Mouse (Mus musculus): ENCODE results near the gene Slc30a5. TPM values are rescaled to one million over a fixed set of nuclear protein-coding genes. Genes with fewer than 3 reads are reported as not detected.

The Slc30a5 gene
- total RNA-seq, 2 experiments from 2014 or later: 28.9 to 32.2 TPM

- DNase-seq: peak; percentile 82 to 90
- intact Hi-C loops (cut with DNase I): no loop called here
These were observed 57.8 kb downstream of the Slc30a5 start, which contains the start of gene Cenph for GRCm38 (mm10) chr13:100775252-100776055. Gene Cenph (minus strand): TSS chr13:100775899.

- no peak for DNase-seq
- intact Hi-C loops (cut with DNase I): no loop called here
These were observed 58.5 kb downstream of the Slc30a5 start for GRCm38 (mm10) chr13:100774704-100775103.

GRCm38 (mm10) chr13:100755329-100755728, 77.9 kb downstream of the Slc30a5 start:
- DNase-seq: peak; percentile 29 to 38

GRCm38 (mm10) chr13:100754186-100754585, 79.0 kb downstream of the Slc30a5 start:
- DNase-seq: no peak
- intact Hi-C loops (cut with DNase I): no loop called here

More at GRCm38 (mm10) chr13:100755329-100755728, 77.9 kb downstream of the Slc30a5 start:
- intact Hi-C loops (cut with DNase I): no loop called here

GRCm38 (mm10) chr13:100753011-100753410, 80.2 kb downstream of the Slc30a5 start:
- intact Hi-C loops (cut with DNase I): no loop called here
- no peak for DNase-seq

Other genes with a start within 250 kb of the Slc30a5 start
- gene Marveld2, start 216.5 kb downstream of the Slc30a5 start, total RNA-seq (2021): 1 to 10 TPM; 1.1 to 1.4 TPM
- gene Ak6, start 182.4 kb downstream of the Slc30a5 start, total RNA-seq (2021): 10 to 100 TPM; 77.7 to 78.5 TPM
- 10 to 100 TPM; 19.9 to 20.2 TPM for gene Rad17, start 182.4 kb downstream of the Slc30a5 start, total RNA-seq (2021)
- gene Taf9, start 181.8 kb downstream of the Slc30a5 start, total RNA-seq (2021): 10 to 100 TPM; 14.7 to 16.8 TPM
- gene Ccdc125, start 163.7 kb downstream of the Slc30a5 start, total RNA-seq (2021): 1 to 10 TPM; 1.5 to 2.0 TPM
- gene Cdk7, start 102.5 kb downstream of the Slc30a5 start, total RNA-seq (2021): 10 to 100 TPM; 29.5 to 34.8 TPM
- 100 to 1,000 TPM; 163 to 174 TPM for gene Mrps36, start 88.8 kb downstream of the Slc30a5 start, total RNA-seq (2021)
- 1 to 10 TPM; 2.1 to 2.8 TPM for gene Cenph, start 57.5 kb downstream of the Slc30a5 start, total RNA-seq (2021)
- gene Ccnb1, start 46.9 kb downstream of the Slc30a5 start, total RNA-seq (2021): 10 to 100 TPM; 19.3 to 27.8 TPM